Mouse (Mus musculus) hindbrain, embryonic 10.5 days (tissue): ENCODE data around the gene Dnm2. TPM values are rescaled to one million over a fixed set of nuclear protein-coding genes. Genes with fewer than 3 reads are reported as not detected.

Experiments used
- DNase-seq: peaks from one replicate; pipeline ENCODE4 v3.0.0-alpha.2; 2017; ENCODE audit warnings: low spot score
- H3K27ac ChIP-seq: fragments of 300-500 bp; sonication (generic); 2 replicates; pipeline ENCODE4 v1.5.1; 2016; ENCODE audit warnings: mild to moderate bottlenecking, moderate library complexity
- H3K27me3 ChIP-seq: fragments of 300-500 bp; sonication (generic); 2 replicates; pipeline ENCODE4 v1.6.1; 2016; ENCODE audit warnings: mild to moderate bottlenecking; ENCODE audit not compliant: poor library complexity, insufficient read depth, severe bottlenecking
- H3K36me3 ChIP-seq: fragments of 300-500 bp; sonication (generic); 2 replicates; pipeline ENCODE4 v1.6.1; 2016; ENCODE audit warnings: mild to moderate bottlenecking, moderate library complexity
- H3K4me1 ChIP-seq: fragments of 300-500 bp; sonication (generic); replicated peaks from 2 replicates; pipeline ENCODE4 v1.6.1; 2016; ENCODE audit warnings: mild to moderate bottlenecking
- H3K4me3 ChIP-seq: fragments of 300-500 bp; sonication (generic); 2 replicates; pipeline ENCODE4 v1.5.1; 2016; ENCODE audit warnings: mild to moderate bottlenecking, moderate library complexity
- H3K9me3 ChIP-seq: fragments of 300-500 bp; sonication (generic); 2 replicates; pipeline ENCODE4 v1.6.1; 2016; ENCODE audit warnings: mild to moderate bottlenecking, moderate library complexity
- WGBS: fragments of 180-500 bp; shearing (Covaris S2); methylation state at CpG from one replicate; pipeline ENCODE4 v1.1.7; 2016; 5-methylcytosine and 5-hydroxymethylcytosine counted together
- polyA plus RNA-seq: library from polyadenylated mRNA; unstranded; fragments of >200 nt; fragmentation: Nextera tagmentation; extraction: Ambion mirVana; gene quantifications from 2 replicates; pipeline ENCODE4 v1.2.1, GENCODE M21; 2016

The Dnm2 gene
- polyA plus RNA-seq, 1 experiment from 2014 or later, result 80.4 TPM

DNA sequence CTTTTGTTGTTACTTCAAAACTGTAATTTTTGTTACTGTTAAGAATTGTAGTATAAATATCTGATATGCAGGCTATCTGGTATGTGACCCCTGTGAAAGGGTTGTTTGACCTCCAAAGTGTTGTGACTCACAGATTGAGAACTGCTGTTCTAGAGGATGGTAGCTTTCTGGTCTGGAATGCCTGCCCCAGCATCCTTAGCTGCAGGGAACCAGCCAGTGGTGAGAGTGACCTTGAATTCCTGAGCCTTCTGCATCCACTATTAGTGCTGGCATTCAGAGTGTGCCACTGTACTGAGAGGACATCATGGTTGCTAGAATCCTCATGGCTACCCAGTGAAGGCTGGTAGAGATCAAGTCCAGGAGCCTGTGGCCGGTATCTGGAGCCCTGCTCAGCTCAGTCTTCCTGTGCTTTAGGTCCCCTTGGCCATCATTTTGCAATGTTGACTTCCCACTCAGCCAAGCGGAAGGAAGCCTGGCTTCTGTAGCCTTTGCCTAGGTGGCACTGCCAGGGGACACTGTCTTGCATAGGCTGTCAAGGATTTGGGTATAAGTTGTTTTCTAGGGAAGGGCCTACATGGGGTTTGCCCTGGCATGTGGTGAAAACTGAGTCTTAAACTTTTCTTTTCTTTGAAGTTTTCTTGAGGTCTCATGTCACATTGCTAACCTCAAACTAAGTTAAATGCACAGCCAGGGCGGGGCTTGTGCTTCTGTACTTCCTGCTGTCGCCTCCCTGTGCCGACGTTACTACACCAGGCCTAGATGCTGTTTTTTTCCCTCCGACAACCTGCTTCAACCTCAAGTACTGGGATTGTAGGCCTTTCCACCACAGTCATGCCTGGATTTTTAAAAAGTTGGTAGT is 11.3 kb downstream of the Dnm2 start:
- Histone ChIP-seq H3K27me3 (no peaks in the 10 kb centered on the region), H3K27ac (no peak overlapping the region), H3K36me3 (0 out of 2 replicates have a peak, but pooled peaks cover 4% of the 10 kb centered on the region), H3K9me3 (no peaks in the 10 kb centered on the region), H3K4me3 (no peak overlapping the region), H3K4me1 (peaks cover 2% of the 10 kb centered on the region; the same call in 1 of the 2 replicates)
- DNase-seq, result no peak
- WGBS, result 95% methylated on average over 7 of the region's 7 CpGs

DNA sequence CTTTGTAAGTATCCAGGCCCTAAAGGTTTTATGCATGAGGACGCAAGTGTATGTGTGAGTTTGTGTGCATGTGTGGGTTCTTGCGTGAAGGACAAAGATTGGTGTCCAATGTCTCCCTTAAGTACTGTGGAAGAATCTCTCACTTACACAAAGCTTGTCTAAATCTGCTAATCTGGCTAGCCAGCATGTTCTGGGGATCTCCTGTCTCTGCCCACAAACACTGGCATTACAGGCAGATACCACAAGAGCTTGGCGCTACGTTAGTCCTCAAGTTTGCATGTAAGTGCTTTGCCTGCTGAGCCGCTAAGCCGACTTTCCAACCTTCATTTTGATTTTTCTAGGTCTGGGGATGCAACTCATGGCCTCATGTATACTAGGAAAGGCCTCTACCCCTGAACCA is 12.9 kb downstream of the Dnm2 start:
- no peak overlapping the region for H3K4me3 ChIP-seq

DNA sequence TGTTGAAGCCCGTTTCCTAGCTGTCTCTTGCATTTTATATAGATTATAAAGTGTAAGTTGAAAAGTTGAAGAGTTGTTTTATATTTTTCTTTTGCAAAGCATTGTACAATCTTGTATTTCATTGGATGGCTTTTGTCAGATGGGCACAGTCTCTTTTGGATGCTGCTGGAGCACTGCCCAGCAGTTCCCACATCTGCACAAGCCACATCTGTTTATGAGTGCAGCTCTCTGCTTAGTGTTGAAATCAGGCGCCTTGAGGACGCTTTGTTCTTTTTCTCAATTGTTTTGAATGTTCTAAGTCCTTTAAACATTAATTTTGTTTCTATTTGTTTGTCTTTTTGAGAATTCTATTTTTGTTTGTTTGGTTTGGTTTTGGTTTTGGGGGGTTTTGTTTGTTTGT is 13.5 kb downstream of the Dnm2 start:
- DNase-seq, result no peak
- H3K9me3 ChIP-seq, result no peaks in the 10 kb centered on the region
- H3K36me3 ChIP-seq, result 0 out of 2 replicates have a peak, but pooled peaks cover 6% of the 10 kb centered on the region
- H3K27ac ChIP-seq, result no peak overlapping the region
- no peaks in the 10 kb centered on the region for H3K27me3 ChIP-seq
- 80% methylated on average over 3 of the region's 3 CpGs for WGBS
- H3K4me3 ChIP-seq, result no peak overlapping the region
- peaks cover 2% of the 10 kb centered on the region; the same call in 1 of the 2 replicates for H3K4me1 ChIP-seq

More for the DNA sequence above, 12.9 kb downstream of the Dnm2 start:
- DNase-seq, result no peak
- no peaks in the 10 kb centered on the region for H3K27me3 ChIP-seq
- 0 out of 2 replicates have a peak, but pooled peaks cover 4% of the 10 kb centered on the region for H3K36me3 ChIP-seq
- peaks cover 2% of the 10 kb centered on the region; the same call in 1 of the 2 replicates for H3K4me1 ChIP-seq
- H3K27ac ChIP-seq, result no peak overlapping the region
- H3K9me3 ChIP-seq, result no peaks in the 10 kb centered on the region
- WGBS, result 93% methylated on average over 6 of the region's 6 CpGs

DNA sequence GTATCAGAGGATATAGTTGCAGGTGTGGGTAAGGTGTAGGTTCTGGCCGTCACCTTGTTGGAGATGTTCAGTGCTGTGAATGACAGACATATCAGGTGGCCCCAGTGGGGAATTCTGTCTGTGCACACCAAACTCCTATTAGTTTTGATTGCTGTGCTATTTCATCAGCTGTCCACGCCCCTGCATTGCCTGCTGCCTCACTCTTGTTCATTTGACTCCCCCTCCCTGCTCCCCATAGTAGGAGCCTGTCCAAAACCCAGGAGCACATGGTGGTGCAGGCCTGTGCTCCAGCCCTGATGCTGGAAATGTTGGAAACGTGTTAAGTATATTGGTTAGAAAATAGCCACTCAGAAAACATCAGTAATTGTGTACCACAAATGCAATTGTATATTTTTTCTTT is 14.7 kb downstream of the Dnm2 start:
- H3K36me3 ChIP-seq, result peaks cover 5% of the 10 kb centered on the region
- no peaks in the 10 kb centered on the region for H3K9me3 ChIP-seq
- H3K4me3 ChIP-seq, result no peak overlapping the region
- no peak for DNase-seq
- H3K27me3 ChIP-seq, result no peaks in the 10 kb centered on the region
- H3K27ac ChIP-seq, result no peak overlapping the region
- H3K4me1 ChIP-seq, result no peaks in the 10 kb centered on the region; the same call in 1 of the 2 replicates
- WGBS, result 89% methylated on average over 3 of the region's 3 CpGs

DNA sequence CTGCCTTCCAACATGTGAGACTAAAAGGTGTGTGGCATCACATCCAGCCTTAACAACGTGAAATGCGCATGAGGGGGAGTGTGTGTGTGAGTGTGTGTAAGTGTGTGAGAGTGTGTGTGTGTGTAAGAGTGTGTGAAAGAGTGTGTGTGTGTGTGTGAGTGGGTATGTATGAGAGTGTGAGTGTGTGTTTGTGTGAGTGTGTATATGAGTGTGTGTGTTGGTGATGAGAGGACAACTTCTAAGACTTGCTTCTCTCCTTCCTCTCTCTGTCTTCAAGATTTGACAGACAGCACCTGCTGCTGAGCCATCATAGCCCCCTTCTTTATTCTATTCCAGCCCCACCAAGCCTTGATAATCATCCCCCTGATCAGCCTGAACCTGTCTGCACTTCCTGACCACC is 15.2 kb downstream of the Dnm2 start:
- WGBS, result 95% methylated on average over 2 of the region's 2 CpGs

DNA sequence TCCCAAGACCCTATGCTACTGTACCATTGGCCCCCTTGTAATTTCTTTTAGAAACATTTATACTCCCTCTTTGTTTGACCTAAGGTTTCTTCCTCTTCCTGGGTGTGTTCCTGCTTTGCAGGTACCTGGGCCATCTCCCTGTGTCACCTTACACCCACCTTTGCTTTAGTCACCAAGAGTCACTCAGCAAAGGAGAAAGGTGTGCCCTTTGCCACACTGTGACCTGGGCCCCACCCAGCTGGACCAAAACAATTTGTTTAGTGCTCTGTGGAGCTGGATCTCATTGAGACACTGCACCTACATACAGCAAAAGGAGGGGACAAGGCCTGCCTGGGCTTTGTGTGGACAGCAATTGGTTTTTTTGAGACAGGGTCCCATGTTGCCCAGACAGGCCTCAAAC is 15.7 kb downstream of the Dnm2 start:
- Histone ChIP-seq H3K9me3 (no peaks in the 10 kb centered on the region), H3K4me3 (no peak overlapping the region), H3K27me3 (no peaks in the 10 kb centered on the region), H3K4me1 (no peaks in the 10 kb centered on the region; the same call in 1 of the 2 replicates), H3K36me3 (peaks cover 14% of the 10 kb centered on the region), H3K27ac (no peak overlapping the region)
- no peak for DNase-seq

More for the DNA sequence above, 15.2 kb downstream of the Dnm2 start:
- Histone ChIP-seq H3K27me3 (no peaks in the 10 kb centered on the region), H3K36me3 (peaks cover 9% of the 10 kb centered on the region), H3K4me3 (no peak overlapping the region), H3K9me3 (no peaks in the 10 kb centered on the region), H3K4me1 (no peaks in the 10 kb centered on the region; the same call in 1 of the 2 replicates), H3K27ac (no peak overlapping the region)
- DNase-seq, result no peak

DNA sequence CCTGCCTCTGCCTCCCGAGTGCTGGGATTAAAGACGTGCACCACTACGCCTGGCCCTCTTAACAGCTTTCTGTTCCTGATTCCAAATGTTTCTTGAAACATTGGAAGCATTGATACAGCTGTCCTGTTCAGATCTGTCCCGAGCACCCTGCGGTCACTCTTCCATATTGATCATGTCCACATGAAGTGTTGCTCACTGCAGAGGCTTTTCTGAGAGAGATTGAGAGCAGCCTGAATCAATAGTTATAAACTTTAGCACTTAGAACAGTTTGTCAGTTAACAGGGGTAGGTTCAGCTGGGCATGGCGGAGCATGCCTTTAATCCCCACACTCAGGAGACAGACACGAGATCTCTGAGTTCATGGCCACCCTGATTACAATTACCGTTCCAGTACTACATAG is 19.1 kb downstream of the Dnm2 start:
- Histone ChIP-seq H3K36me3 (peaks cover 21% of the 10 kb centered on the region), H3K9me3 (no peaks in the 10 kb centered on the region), H3K27ac (no peak overlapping the region), H3K4me3 (no peak overlapping the region), H3K4me1 (no peaks in the 10 kb centered on the region), H3K27me3 (no peaks in the 10 kb centered on the region)
- no peak for DNase-seq
- 93% methylated on average over 8 of the region's 8 CpGs for WGBS

DNA sequence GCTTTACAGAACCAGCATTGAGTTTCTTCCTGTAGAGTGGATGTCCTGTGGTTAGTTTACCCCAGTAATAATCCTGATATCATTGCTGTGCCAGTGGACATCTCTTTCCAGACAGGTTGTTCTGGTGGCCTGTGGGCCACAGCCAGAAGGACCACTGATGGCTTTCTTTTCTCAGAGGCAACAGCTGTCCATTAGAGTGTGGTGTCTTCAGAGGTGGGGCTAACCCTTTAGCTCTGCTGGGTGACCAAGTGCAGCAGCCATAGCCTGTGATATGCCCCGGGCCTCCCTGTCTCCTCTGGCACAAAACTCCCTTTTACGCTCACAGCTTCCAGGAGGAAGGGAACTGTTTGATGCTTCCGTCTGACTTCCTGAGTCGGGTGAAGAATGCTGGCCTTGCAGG is 19.9 kb downstream of the Dnm2 start:
- H3K36me3 ChIP-seq, result peaks cover 21% of the 10 kb centered on the region
- H3K4me1 ChIP-seq, result no peaks in the 10 kb centered on the region
- H3K4me3 ChIP-seq, result no peak overlapping the region
- no peaks in the 10 kb centered on the region for H3K9me3 ChIP-seq
- H3K27me3 ChIP-seq, result no peaks in the 10 kb centered on the region
- no peak for DNase-seq
- 83% methylated on average over 4 of the region's 4 CpGs for WGBS
- no peak overlapping the region for H3K27ac ChIP-seq

DNA sequence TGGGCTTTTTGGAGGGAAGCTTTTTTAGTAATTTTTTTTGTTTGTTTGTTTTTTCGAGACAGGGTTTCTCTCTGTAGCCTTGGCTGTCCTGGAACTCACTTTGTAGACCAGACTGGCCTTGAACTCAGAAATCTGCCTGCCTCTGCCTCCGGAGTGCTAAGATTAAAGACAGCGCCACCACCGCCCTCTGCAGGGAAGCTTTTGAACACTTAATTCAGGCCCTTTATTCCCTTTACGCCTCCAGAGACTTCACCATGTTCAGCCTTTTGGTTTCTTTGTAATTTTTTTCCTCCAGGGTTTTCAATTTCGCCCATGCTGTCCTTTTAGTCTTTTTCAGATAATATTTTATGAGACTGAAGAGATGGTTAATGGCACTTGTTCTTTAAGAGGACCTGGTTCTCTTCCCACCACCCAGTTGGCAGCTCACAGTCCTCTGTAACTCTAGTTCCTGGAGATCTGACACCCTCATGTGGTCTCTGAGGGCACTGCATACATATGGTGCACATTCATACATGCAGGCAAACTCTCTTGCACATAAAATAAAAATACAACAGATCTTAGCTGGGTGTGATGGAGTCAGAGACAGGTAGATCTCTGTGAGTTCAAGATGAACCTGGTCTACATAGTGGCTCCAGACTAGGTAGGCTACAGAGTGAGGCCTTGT is 20.5 kb downstream of the Dnm2 start:
- Histone ChIP-seq H3K27ac (no peak overlapping the region), H3K36me3 (peaks cover 21% of the 10 kb centered on the region), H3K4me1 (no peaks in the 10 kb centered on the region), H3K27me3 (no peaks in the 10 kb centered on the region), H3K4me3 (no peak overlapping the region), H3K9me3 (no peaks in the 10 kb centered on the region)
- no peak for DNase-seq
- 93% methylated on average over 6 of the region's 6 CpGs for WGBS

DNA sequence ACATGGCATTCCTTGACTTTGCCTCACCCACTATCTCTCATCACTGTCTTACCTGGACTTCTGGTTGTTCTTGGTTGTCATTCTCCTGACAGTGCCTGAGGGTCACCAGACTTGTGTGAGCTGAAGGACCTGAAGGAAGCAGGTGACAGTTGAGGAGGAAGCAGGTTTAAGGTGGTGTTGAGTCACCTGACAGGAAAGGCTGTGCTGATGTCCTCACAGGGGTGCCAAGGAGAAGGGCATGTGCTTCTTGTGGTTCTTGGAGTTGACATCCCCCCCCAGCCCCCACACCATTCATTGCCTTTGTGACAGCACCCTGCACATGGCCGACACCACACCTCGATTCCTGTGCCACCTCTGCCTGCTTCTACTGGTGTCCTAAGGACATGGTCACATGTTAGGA is 23.1 kb downstream of the Dnm2 start:
- no peak for DNase-seq
- H3K4me1 ChIP-seq, result peaks cover 7% of the 10 kb centered on the region; the same call in 1 of the 2 replicates
- H3K27ac ChIP-seq, result no peak overlapping the region
- no peaks in the 10 kb centered on the region for H3K27me3 ChIP-seq
- peaks cover 21% of the 10 kb centered on the region for H3K36me3 ChIP-seq
- no peak overlapping the region for H3K4me3 ChIP-seq
- no peaks in the 10 kb centered on the region for H3K9me3 ChIP-seq
- 100% methylated on average over 2 of the region's 2 CpGs for WGBS

DNA sequence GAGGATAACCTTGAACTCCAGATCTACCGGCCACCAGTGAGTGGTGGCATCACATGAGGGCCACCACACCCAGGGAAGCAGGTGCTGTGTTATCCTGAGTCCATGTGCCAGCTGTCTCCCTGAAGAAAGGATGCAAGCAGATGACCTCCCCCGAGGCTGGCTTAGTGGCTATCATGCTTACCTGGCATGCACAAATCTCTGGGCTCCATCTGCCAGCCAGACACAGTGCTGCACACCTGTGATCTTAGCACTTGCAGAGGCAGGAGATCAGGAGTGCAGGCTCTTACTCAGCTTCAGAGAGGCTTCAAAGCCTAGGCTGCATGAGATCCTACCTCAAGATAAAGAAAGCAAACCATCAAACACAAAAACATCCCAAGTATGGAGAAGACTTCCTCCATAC is 25.0 kb downstream of the Dnm2 start:
- Histone ChIP-seq H3K9me3 (no peaks in the 10 kb centered on the region), H3K27me3 (no peaks in the 10 kb centered on the region)
- WGBS, result 86% methylated on average over 2 of the region's 2 CpGs

DNA sequence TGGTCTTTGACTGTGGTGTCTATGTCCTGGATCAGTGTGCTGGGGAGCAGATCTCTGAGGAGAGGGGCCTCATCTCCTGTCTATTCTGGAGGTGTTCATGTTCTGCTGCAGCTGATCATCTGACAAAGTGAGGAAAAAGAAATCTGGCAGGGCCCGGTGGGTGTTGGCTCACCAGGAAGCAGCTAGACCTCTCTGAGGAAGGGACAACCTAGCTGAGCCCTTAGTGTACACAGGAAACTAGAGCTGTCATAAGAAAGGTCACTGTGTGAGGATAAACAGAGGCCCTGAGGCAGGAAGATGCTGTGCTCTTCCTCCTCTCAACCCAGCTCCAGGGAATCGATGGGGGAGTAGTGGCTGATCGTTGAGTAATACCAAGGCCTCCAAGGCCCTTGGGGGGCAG is 25.6 kb downstream of the Dnm2 start:
- no peak overlapping the region for H3K27ac ChIP-seq
- H3K9me3 ChIP-seq, result no peaks in the 10 kb centered on the region
- H3K4me3 ChIP-seq, result no peak overlapping the region
- H3K4me1 ChIP-seq, result peaks cover 7% of the 10 kb centered on the region; the same call in 1 of the 2 replicates
- H3K27me3 ChIP-seq, result no peaks in the 10 kb centered on the region
- 88% methylated on average over 3 of the region's 3 CpGs for WGBS
- DNase-seq, result no peak
- peaks cover 8% of the 10 kb centered on the region for H3K36me3 ChIP-seq

More for the DNA sequence above, 25.0 kb downstream of the Dnm2 start:
- Histone ChIP-seq H3K4me1 (peaks cover 7% of the 10 kb centered on the region; the same call in 1 of the 2 replicates), H3K36me3 (peaks cover 14% of the 10 kb centered on the region), H3K27ac (no peak overlapping the region), H3K4me3 (no peak overlapping the region)
- no peak for DNase-seq

DNA sequence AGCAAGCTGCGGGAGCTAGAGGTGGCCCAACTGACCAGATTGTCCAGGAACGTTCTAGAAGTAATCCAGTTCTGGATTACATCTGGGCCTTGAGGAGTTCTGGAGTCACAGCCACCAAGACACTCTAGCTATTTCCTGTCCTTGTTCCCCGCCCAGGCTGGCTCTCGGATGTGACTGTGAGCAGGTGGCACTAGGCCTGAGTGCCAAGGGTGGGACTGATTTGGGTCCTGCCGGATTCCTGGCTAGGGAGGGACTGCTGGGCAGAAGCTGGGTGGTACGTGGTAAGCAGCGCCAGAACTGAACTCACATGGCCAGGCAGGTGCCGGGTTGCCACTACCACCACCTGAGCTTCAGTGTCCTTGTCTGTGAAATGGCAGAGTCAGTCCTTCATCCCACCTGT is 26.7 kb downstream of the Dnm2 start:
- 92% methylated on average over 8 of the region's 8 CpGs for WGBS
- H3K27me3 ChIP-seq, result no peaks in the 10 kb centered on the region
- no peak overlapping the region for H3K4me3 ChIP-seq
- DNase-seq, result no peak
- 0 out of 2 replicates have a peak, but pooled peaks cover 3% of the 10 kb centered on the region for H3K36me3 ChIP-seq
- H3K4me1 ChIP-seq, result peaks cover 7% of the 10 kb centered on the region; the same call in 1 of the 2 replicates
- no peak overlapping the region for H3K27ac ChIP-seq
- no peaks in the 10 kb centered on the region for H3K9me3 ChIP-seq
